Mouse (Mus musculus): ENCODE results near the gene Ap3d1.

- TF ChIP-seq CTCF (IDR thresholded peaks at IDR 0.05; ENCODE audit: low read depth, low read length) (no peak), POLR2A (IDR thresholded peaks at IDR 0.05; ENCODE audit: borderline replicate concordance, low read depth, low read length) (no peak)
Observed at GRCm38 (mm10) chr10:80732611-80733101, 9.4 kb downstream of the Ap3d1 start.

All from bone marrow macrophage, adult 2 months (primary cell).